Mouse (Mus musculus) ES-E14 (cell line): ENCODE data around the gene Tssk6. TPM values are rescaled to one million over a fixed set of nuclear protein-coding genes. Genes with fewer than 3 reads are reported as not detected.

ENCODE experiments used
- DNase-seq: peaks from one replicate; pipeline ENCODE4 v3.0.0-alpha.2; 2013; ENCODE audit warnings: low read depth, low spot score
- H3K27ac ChIP-seq: 2 replicates; pipeline ENCODE4 v1.5.1; 2012; ENCODE audit warnings: low read depth, mild to moderate bottlenecking, low read length, moderate library complexity, mixed read lengths; ENCODE audit not compliant: poor library complexity, insufficient read depth, severe bottlenecking
- H3K36me3 ChIP-seq: 2 replicates; pipeline ENCODE4 v1.6.1; 2012; ENCODE audit warnings: mild to moderate bottlenecking, low read length, moderate library complexity, mixed read lengths; ENCODE audit not compliant: control insufficient read depth, poor library complexity, insufficient read depth, severe bottlenecking
- H3K4me1 ChIP-seq, 2 experiments: fragments of 150-350 bp in 1 of 2; sonication (generic) in 1 of 2; 2 replicates each; pipeline ENCODE4 v1.6.1; 2012; ENCODE audit warnings: low read length in 2 of 2, mild to moderate bottlenecking in 1 of 2, mixed read lengths in 1 of 2; ENCODE audit not compliant: control insufficient read depth in 2 of 2, insufficient read depth in 2 of 2, poor library complexity in 1 of 2
- H3K4me3 ChIP-seq, 2 experiments: fragments of 150-350 bp in 1 of 2; sonication (generic) in 1 of 2; 2 replicates each; pipeline ENCODE4 v1.5.1; 2012; ENCODE audit warnings: low read length in 2 of 2, low read depth in 1 of 2, mild to moderate bottlenecking in 1 of 2, mixed read lengths in 1 of 2; ENCODE audit not compliant: insufficient read depth in 1 of 2, poor library complexity in 1 of 2, severe bottlenecking in 1 of 2
- H3K9ac ChIP-seq: 2 replicates; pipeline ENCODE4 v1.6.1; 2012; ENCODE audit warnings: low read depth, mild to moderate bottlenecking, low read length, mixed read lengths; ENCODE audit not compliant: poor library complexity, insufficient read depth, severe bottlenecking
- H3K9me3 ChIP-seq: fragments of 150-350 bp; sonication (generic); 2 replicates; pipeline ENCODE4 v1.6.1; 2012; ENCODE audit warnings: low read depth, mild to moderate bottlenecking, low read length; ENCODE audit not compliant: control insufficient read depth, insufficient read depth
- CHD2 ChIP-seq: IDR thresholded peaks from 2 replicates; pipeline ENCODE4 v1.6.1; 2014; ENCODE audit warnings: mild to moderate bottlenecking, low read depth, low read length, inconsistent platforms
- HCFC1 ChIP-seq: IDR thresholded peaks from 2 replicates; pipeline ENCODE4 v1.6.1; 2012; ENCODE audit warnings: low read length, inconsistent platforms, borderline replicate concordance; ENCODE audit not compliant: insufficient read depth
- MAFK ChIP-seq: IDR thresholded peaks from 2 replicates; pipeline ENCODE4 v1.6.1; 2014; ENCODE audit warnings: mild to moderate bottlenecking, low read depth, low read length, inconsistent platforms; ENCODE audit not compliant: insufficient read depth
- ZC3H11A ChIP-seq: IDR thresholded peaks from 2 replicates; pipeline ENCODE4 v1.6.1; 2012; ENCODE audit warnings: low read depth, mild to moderate bottlenecking, inconsistent platforms, low read length, borderline replicate concordance
- ZNF384 ChIP-seq: IDR thresholded peaks from 2 replicates; pipeline ENCODE4 v1.6.1; 2012; ENCODE audit warnings: low read depth, low read length, inconsistent platforms
- in situ Hi-C, 2 experiments: fragments of 600-800 bp; cut with MboI; formaldehyde crosslinking; loops; one replicate each; pipeline ENCODE4 v1.15.1; 2025; ENCODE audit warnings: low sequenced_read_pairs in 2 of 2, inconsistent platforms in 1 of 2; ENCODE audit not compliant: unreplicated experiment in 2 of 2
- total RNA-seq: library from RNA; depleted of rRNA; stranded (reverse); fragments of 300-350 nt; gene quantifications from 2 replicates; pipeline ENCODE4 v1.2.3, GENCODE M21; 2012

Gene Tssk6
- total RNA-seq, 1 experiment = 2.5 TPM

DNA sequence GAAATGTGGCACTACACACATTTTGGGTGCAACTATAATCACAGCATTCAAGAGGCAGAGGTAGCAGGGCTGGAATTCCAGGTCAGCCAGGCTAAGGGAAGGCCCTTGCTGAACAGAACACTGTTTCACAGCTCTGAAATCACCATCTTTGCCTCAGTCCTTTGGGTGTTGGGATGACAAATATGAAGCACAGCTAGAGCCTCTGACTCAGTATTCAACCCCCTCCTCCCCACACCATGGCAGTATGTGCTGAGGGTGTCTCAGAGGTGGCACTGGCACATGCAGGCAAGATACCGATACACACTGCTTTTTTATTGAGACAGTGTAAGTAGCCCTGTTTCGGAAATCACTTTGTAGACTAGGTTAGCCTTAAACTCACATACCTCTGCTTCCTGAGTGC is 4.3 kb downstream of the Tssk6 start:
- Histone ChIP-seq H3K36me3 (peaks cover 32% of the 10 kb centered on the region), H3K9ac (no peak overlapping the region), H3K9me3 (no peaks in the 10 kb centered on the region), H3K4me1 (peaks cover 0 to 14% of the 10 kb centered on the region in 2 experiments; a peak in 2 of 4 replicates), H3K4me3 (no peak overlapping the region), H3K27ac (no peak overlapping the region)
- in situ Hi-C loops = no loop called here
- no peak for TF ChIP-seq ZNF384
- no peak for DNase-seq

DNA sequence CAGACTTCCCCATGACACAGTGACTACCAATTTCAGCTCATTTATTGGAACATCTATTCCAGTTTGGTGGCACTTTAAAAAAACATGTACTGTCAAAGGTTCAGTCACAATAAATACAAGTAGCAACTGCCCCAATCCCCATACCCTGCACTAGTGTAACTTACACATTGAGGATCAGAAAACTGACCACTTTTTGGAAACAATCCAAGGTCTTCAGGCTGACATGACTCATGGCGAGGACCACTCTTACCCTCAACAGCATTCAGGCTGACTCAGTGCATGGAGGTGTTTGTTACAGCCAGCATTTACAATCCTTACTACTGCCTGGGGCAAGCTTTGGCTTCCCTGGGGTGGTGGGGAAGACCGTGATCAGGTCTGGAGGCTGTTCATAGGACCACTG is 5.1 kb downstream of the Tssk6 start:
- Histone ChIP-seq H3K36me3 (peaks cover 40% of the 10 kb centered on the region), H3K4me1 (peaks cover 0 to 14% of the 10 kb centered on the region in 2 experiments; a peak in 2 of 4 replicates), H3K4me3 (no peak overlapping the region), H3K9me3 (no peaks in the 10 kb centered on the region), H3K9ac (no peak overlapping the region), H3K27ac (no peak overlapping the region)
- in situ Hi-C loops = no loop called here
- no peak for DNase-seq
- TF ChIP-seq CHD2 (no peak), ZNF384 (no peak), ZC3H11A (no peak), MAFK (no peak), HCFC1 (no peak)

GRCm38 (mm10) chr8:69911917-69912316 is 9.9 kb downstream of the Tssk6 start:
- Histone ChIP-seq H3K9me3 (no peaks in the 10 kb centered on the region), H3K36me3 (peaks cover 83% of the 10 kb centered on the region), H3K9ac (no peak overlapping the region), H3K4me1 (peaks cover 0 to 3% of the 10 kb centered on the region in 2 experiments; a peak in 1 of 4 replicates), H3K27ac (no peak overlapping the region), H3K4me3 (no peak overlapping the region)
- no peak for DNase-seq
- TF ChIP-seq MAFK (no peak), CHD2 (no peak), ZNF384 (no peak), ZC3H11A (no peak), HCFC1 (no peak)
- in situ Hi-C loops = no loop called here

DNA sequence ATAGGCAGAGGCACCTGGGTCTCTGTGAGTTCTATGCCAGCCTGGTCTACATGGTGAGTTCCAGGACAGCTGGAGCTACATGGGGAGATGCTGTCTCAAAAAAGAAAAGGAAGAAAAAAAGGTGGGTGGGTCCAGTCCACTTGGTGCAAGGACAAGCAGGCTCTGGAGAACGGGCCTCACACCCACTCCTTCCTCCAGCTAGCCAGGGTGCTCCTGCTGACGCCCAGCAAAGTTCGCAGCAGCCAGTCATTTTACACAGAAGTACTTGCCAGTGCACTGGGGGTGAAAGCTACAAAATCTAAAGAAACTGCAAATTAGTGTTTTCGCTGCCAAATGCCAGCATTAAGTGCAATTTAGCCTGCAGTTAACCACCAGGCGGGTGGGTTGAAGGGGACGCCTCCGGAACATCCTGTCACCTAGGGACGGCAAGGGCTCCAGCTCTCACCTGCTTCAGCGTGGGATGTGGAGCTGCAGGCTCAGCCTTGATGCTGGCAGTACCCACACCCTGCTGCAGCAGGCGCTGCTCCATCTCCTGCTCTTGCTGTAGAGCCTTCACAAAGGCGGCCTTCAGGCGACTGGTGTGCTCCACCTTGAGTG is 10.6 kb downstream of the Tssk6 start:
- Histone ChIP-seq H3K4me1 (peaks cover 0 to 3% of the 10 kb centered on the region in 2 experiments; a peak in 1 of 4 replicates), H3K4me3 (no peak overlapping the region), H3K9me3 (no peaks in the 10 kb centered on the region), H3K36me3 (peaks cover 90% of the 10 kb centered on the region), H3K27ac (no peak overlapping the region), H3K9ac (no peak overlapping the region)
- TF ChIP-seq HCFC1 (no peak), CHD2 (no peak), ZC3H11A (no peak), MAFK (no peak), ZNF384 (no peak)
- DNase-seq = no peak
- in situ Hi-C loops = no loop called here

- H3K36me3 ChIP-seq = peaks cover 85% of the 10 kb centered on the region
- no peak for TF ChIP-seq MAFK
- TF ChIP-seq CHD2 = no peak
- no peak for TF ChIP-seq ZC3H11A
- no peak for TF ChIP-seq HCFC1
- TF ChIP-seq ZNF384 = no peak
- no peak for DNase-seq
- H3K9me3 ChIP-seq = no peaks in the 10 kb centered on the region
- H3K27ac ChIP-seq = no peak overlapping the region
- no peak overlapping the region for H3K9ac ChIP-seq
- in situ Hi-C loops = no loop called here
- no peaks in the 10 kb centered on the region for H3K4me1 ChIP-seq
- H3K4me3 ChIP-seq = no peak overlapping the region
Observed at GRCm38 (mm10) chr8:69914526-69914925, 12.5 kb downstream of the Tssk6 start.
